Mouse (Mus musculus) ES-E14 (cell line): ENCODE measurements at regions not wholly inside any gene's neighbourhood (a gene's known extent, or its start where the extent isn't known, plus 50 kb on each side); places are given as distances from the start of the nearest gene placed in this dataset.

Experiments
- MAFK ChIP-seq: IDR thresholded peaks from 2 replicates; pipeline ENCODE4 v1.6.1; 2014; ENCODE audit warnings: mild to moderate bottlenecking, low read depth, low read length, inconsistent platforms; ENCODE audit not compliant: insufficient read depth
- ZC3H11A ChIP-seq: IDR thresholded peaks from 2 replicates; pipeline ENCODE4 v1.6.1; 2012; ENCODE audit warnings: low read depth, mild to moderate bottlenecking, inconsistent platforms, low read length, borderline replicate concordance

DNA sequence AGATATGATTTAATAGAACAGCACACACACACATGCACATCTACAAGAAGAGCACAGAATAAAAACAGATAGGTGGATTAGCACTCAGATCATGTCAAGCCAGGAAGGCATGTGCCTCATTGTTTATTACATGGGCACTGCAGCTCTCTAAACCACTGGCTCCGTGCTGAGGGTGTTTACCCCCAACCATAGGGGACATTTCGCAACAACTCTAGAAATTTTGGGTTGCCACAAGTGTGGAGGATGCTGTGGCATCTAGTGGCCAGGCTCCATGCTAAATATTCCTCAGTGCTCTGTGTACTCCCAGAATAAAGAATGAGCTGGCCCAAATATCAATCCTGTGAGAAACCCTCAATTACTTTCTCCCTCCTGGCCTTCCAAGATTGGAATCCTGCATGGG is 85.8 kb upstream of the Cadm1 start:
- no peak for TF ChIP-seq MAFK
- TF ChIP-seq ZC3H11A = no peak
